Mouse (Mus musculus) limb, embryonic 11.5 days (tissue): ENCODE data around the gene Gm7075. TPM values are rescaled to one million over a fixed set of nuclear protein-coding genes. Genes with fewer than 3 reads are reported as not detected.

Experiments used
- ATAC-seq: fragments of 200-750 bp; cut with Nextera tagmentation; 2 replicates; pipeline ENCODE4 v1.8.0; 2017; ENCODE audit warnings: low read depth; ENCODE audit not compliant: insufficient number of reproducible peaks, low FRiP score, low TSS enrichment
- DNase-seq: peaks from one replicate; pipeline ENCODE4 v3.0.0-alpha.2; 2015; ENCODE audit warnings: low spot score
- H3K27ac ChIP-seq: fragments of 300-500 bp; sonication (generic); replicated peaks from 2 replicates; pipeline ENCODE4 v1.5.1; 2014; ENCODE audit warnings: low read depth, mild to moderate bottlenecking, low read length
- H3K27me3 ChIP-seq: fragments of 300-500 bp; sonication (generic); 2 replicates; pipeline ENCODE4 v1.6.1; 2014; ENCODE audit warnings: mild to moderate bottlenecking, low read length, mixed read lengths; ENCODE audit not compliant: control insufficient read depth, insufficient read depth
- H3K36me3 ChIP-seq: fragments of 300-500 bp; sonication (generic); 2 replicates; pipeline ENCODE4 v1.6.1; 2014; ENCODE audit warnings: mild to moderate bottlenecking, low read length, moderate library complexity, mixed read lengths; ENCODE audit not compliant: control insufficient read depth, insufficient read depth
- H3K4me1 ChIP-seq: fragments of 300-500 bp; sonication (generic); 2 replicates; pipeline ENCODE4 v1.6.1; 2014; ENCODE audit warnings: low read length, mixed read lengths; ENCODE audit not compliant: control insufficient read depth, insufficient read depth
- H3K4me2 ChIP-seq: fragments of 300-500 bp; sonication (generic); 2 replicates; pipeline ENCODE4 v1.6.1; 2014; ENCODE audit warnings: low read depth, mild to moderate bottlenecking, moderate library complexity; ENCODE audit not compliant: severe bottlenecking
- H3K4me3 ChIP-seq: fragments of 300-500 bp; sonication (generic); 2 replicates; pipeline ENCODE4 v1.5.1; 2014; ENCODE audit warnings: low read depth, low read length
- H3K9ac ChIP-seq: fragments of 300-500 bp; sonication (generic); 2 replicates; pipeline ENCODE4 v1.6.1; 2014; ENCODE audit warnings: mild to moderate bottlenecking, low read length
- H3K9me3 ChIP-seq: fragments of 300-500 bp; sonication (generic); 2 replicates; pipeline ENCODE4 v1.6.1; 2016; ENCODE audit warnings: low read length; ENCODE audit not compliant: control insufficient read depth
- WGBS: fragments of 180-500 bp; shearing (Covaris S2); extraction: QIAGEN DNeasy Blood & Tissue Kit; methylation state at CpG from one replicate; pipeline ENCODE4 v1.1.7; 2014; 5-methylcytosine and 5-hydroxymethylcytosine counted together
- polyA plus RNA-seq: library from polyadenylated mRNA; unstranded; fragments of >200 nt; fragmentation: Nextera tagmentation; extraction: Ambion mirVana; gene quantifications from 2 replicates; pipeline ENCODE4 v1.2.1, GENCODE M21; 2014

The Gm7075 gene
- polyA plus RNA-seq, 1 experiment from 2014 or later: not detected

DNA sequence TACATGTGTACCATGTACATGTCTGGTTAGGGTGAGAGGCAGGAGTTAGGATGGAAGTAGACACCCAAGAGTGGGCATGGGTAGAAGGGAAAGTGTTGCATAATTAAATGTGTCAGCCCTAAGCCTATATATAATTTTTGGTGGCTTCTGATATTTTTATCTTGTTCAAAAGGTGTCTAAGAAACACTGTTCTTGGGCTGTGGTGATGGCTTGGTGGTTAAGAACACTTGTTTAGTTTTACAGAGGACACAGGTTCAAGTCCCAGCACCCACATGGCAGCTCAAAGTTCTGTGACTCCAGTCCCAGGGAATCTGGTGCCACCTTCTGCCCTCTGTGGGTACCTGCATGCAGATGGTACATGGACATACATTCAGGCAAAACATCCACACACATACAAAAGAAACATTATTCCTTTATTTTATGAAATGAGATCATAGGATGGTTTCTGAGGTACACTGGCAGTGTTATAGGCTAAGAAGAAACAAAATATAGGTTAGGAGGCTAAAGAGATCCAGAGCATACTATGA lies 17.2 kb upstream of the Gm7075 start:
- no peak for DNase-seq
- no peak for ATAC-seq

GRCm38 (mm10) chr10:63432887-63433286 lies 11.3 kb upstream of the Gm7075 start:
- H3K9me3 ChIP-seq: no peaks in the 10 kb centered on the region
- DNase-seq (no peak), ATAC-seq (no peak)
- 70% methylated on average over 2 of the region's 2 CpGs for WGBS
- H3K4me1 ChIP-seq: no peaks in the 10 kb centered on the region
- H3K4me2 ChIP-seq: no peak overlapping the region
- no peaks in the 10 kb centered on the region for H3K36me3 ChIP-seq
- no peak overlapping the region for H3K4me3 ChIP-seq
- H3K9ac ChIP-seq: no peak overlapping the region
- no peak overlapping the region for H3K27ac ChIP-seq
- H3K27me3 ChIP-seq: no peaks in the 10 kb centered on the region

More for the DNA sequence above, 17.2 kb upstream of the Gm7075 start:
- Histone ChIP-seq H3K9me3 (no peaks in the 10 kb centered on the region), H3K4me3 (no peak overlapping the region), H3K36me3 (no peaks in the 10 kb centered on the region), H3K9ac (no peak overlapping the region), H3K4me2 (no peak overlapping the region), H3K4me1 (no peaks in the 10 kb centered on the region), H3K27me3 (no peaks in the 10 kb centered on the region), H3K27ac (no peak overlapping the region)

GRCm38 (mm10) chr10:63432099-63432498 lies 10.5 kb upstream of the Gm7075 start:
- no peaks in the 10 kb centered on the region for H3K36me3 ChIP-seq
- H3K27ac ChIP-seq: no peak overlapping the region
- no peaks in the 10 kb centered on the region for H3K9me3 ChIP-seq
- no peaks in the 10 kb centered on the region for H3K4me1 ChIP-seq
- no peak overlapping the region for H3K9ac ChIP-seq
- H3K4me3 ChIP-seq: no peak overlapping the region
- H3K27me3 ChIP-seq: no peaks in the 10 kb centered on the region
- no peak for DNase-seq
- H3K4me2 ChIP-seq: no peak overlapping the region
- 91% methylated on average over 8 of the region's 8 CpGs for WGBS
- no peak for ATAC-seq

DNA sequence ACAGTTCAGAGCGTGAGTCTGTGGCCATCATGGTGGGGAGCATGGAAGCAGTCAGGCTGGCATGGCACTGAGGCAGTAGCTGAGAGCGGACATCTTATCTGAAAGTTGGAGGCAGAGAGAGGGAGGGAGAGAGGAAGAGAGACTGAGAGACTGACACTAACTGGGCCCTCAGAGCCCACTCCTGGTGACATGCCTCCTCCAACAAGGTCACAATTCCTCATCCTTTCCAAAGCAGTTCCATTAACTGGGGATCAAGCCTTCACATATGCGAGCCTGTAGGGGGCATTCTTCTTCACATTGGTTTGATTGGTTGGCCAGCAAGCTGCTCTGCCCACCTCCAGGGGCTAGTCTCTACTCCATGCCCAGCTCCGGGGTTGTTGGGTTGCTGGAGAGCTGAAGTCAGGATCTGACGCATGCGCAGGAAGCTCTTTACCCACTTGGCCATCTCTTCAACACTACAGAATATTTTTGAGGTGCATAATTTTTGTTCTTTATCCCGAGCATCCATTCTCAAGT lies 9.7 kb upstream of the Gm7075 start:
- Histone ChIP-seq H3K36me3 (no peaks in the 10 kb centered on the region), H3K27ac (no peak overlapping the region), H3K4me3 (no peak overlapping the region), H3K9ac (no peak overlapping the region), H3K4me1 (no peaks in the 10 kb centered on the region), H3K4me2 (no peak overlapping the region), H3K27me3 (no peaks in the 10 kb centered on the region), H3K9me3 (no peaks in the 10 kb centered on the region)
- WGBS: 91% methylated on average over 7 of the region's 7 CpGs
- ATAC-seq: no peak
- DNase-seq: no peak

GRCm38 (mm10) chr10:63429785-63430305 lies 8.3 kb upstream of the Gm7075 start, which contains the start of gene Ctnna3:
TSS of gene Ctnna3 (plus strand) at chr10:63430098.
- Histone ChIP-seq H3K27ac (peak within 1 kb of the TSS; percentile 24; the same call in 1 of the 2 replicates), H3K27me3 (no peaks in the 10 kb centered on the region), H3K9me3 (no peaks in the 10 kb centered on the region), H3K4me1 (no peaks in the 10 kb centered on the region), H3K36me3 (no peaks in the 10 kb centered on the region), H3K9ac (peak within 1 kb of the TSS; percentile 73), H3K4me2 (peak within 1 kb of the TSS; percentile 40), H3K4me3 (peak within 1 kb of the TSS; percentile 52)
- under 1% methylated on average over 55 of the region's 55 CpGs for WGBS
- ATAC-seq (peak; percentile 93), DNase-seq (peak; percentile 95)

DNA sequence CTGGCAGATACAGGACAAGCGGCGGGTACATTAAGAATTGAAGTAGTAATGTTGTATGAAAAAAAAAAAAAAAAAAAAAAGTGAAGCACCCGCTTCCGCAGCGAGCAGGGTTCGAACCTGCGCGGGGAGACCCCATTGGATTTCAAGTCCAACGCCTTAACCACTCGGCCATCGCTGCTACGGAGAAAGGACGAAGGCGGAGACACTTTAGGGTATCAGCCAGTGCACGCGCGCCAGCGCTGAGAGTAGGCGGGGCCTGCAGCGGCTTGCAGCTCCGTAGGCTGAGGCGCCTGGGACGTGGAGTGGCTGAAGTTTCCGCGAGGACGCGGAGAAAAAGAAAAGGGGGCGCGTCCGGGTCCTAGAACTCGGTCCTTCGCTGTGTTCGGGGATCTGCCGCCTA lies 7.8 kb upstream of the Gm7075 start:
- H3K27me3 ChIP-seq: no peaks in the 10 kb centered on the region
- no peaks in the 10 kb centered on the region for H3K9me3 ChIP-seq
- 0% methylated on average over 34 of the region's 34 CpGs for WGBS
- H3K4me1 ChIP-seq: no peaks in the 10 kb centered on the region
- peak overlapping the region; percentile 40 for H3K4me2 ChIP-seq
- H3K9ac ChIP-seq: peak overlapping the region; percentile 73
- H3K27ac ChIP-seq: peak overlapping the region; percentile 24; the same call in 1 of the 2 replicates
- H3K4me3 ChIP-seq: peak overlapping the region; percentile 52
- DNase-seq (peak; percentile 100), ATAC-seq (peak; percentile 90)
- no peaks in the 10 kb centered on the region for H3K36me3 ChIP-seq

GRCm38 (mm10) chr10:63429023-63429340 lies 7.4 kb upstream of the Gm7075 start:
- Histone ChIP-seq H3K27ac (no peak overlapping the region), H3K9me3 (no peaks in the 10 kb centered on the region), H3K27me3 (no peaks in the 10 kb centered on the region), H3K4me1 (no peaks in the 10 kb centered on the region), H3K4me2 (peak overlapping the region; percentile 40), H3K9ac (peak overlapping the region; percentile 22), H3K36me3 (no peaks in the 10 kb centered on the region), H3K4me3 (peak overlapping the region; percentile 52)
- 2% methylated on average over 11 of the region's 11 CpGs for WGBS
- DNase-seq (no peak), ATAC-seq (no peak)

GRCm38 (mm10) chr10:63428243-63429022 lies 6.8 kb upstream of the Gm7075 start:
- Histone ChIP-seq H3K9me3 (no peaks in the 10 kb centered on the region), H3K9ac (peak overlapping the region; percentile 22), H3K4me2 (peak overlapping the region; percentile 40), H3K4me3 (peak overlapping the region; percentile 52), H3K4me1 (no peaks in the 10 kb centered on the region), H3K36me3 (no peaks in the 10 kb centered on the region), H3K27ac (no peak overlapping the region), H3K27me3 (no peaks in the 10 kb centered on the region)
- ATAC-seq (no peak), DNase-seq (peak; percentile 61)
- WGBS: 29% methylated on average over 19 of the region's 19 CpGs
